Mouse (Mus musculus): ENCODE results near the gene Crabp2.
A peak's percentile ranks its signal among the peaks of the same experiment; 100 is the strongest.
"Not testable (repeated sequence)": the region's sequence is repeated elsewhere in the genome, so short reads cannot be mapped to it uniquely, and the experiment has no call there.

Crabp2 gene

GRCm38 (mm10) chr3:87948378-87949265, at the start of gene Crabp2:
Crabp2 (plus strand) TSS chr3:87948666.
- DNase-seq: peak; percentile 63

- DNase-seq: no peak
Measured at GRCm38 (mm10) chr3:87899266-87899665, 49.2 kb upstream of the Crabp2 start.

GRCm38 (mm10) chr3:87899776-87900175, 48.7 kb upstream of the Crabp2 start:
- DNase-seq: no peak

GRCm38 (mm10) chr3:87901036-87901624, 47.3 kb upstream of the Crabp2 start:
- no peak for DNase-seq

- DNase-seq: not testable (repeated sequence)
Measured at GRCm38 (mm10) chr3:87901959-87902358, 46.5 kb upstream of the Crabp2 start.

DNA sequence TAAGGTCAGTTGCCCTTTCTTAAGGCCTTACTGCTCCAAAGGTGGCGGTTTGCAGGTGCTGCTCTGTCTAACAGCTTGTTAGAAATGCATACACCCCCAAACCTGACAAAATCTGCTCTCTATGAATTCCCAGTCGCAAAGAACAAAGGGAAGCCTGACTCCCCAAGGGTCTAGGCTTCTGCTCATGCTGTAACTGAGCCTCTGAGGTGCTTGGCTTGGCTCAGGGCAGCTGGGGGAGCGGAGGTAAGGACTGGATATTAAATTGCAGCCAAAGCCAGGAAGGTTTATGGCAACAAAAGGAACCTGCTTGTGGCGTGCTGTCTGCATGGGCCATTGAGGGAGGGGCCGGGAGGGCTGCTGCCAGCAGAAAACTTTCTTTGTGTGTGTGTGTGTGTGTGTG, 44.6 kb upstream of the Crabp2 start:
- DNase-seq: no peak

- DNase-seq: peak; percentile 99
Measured at GRCm38 (mm10) chr3:87905880-87906485, 42.5 kb upstream of the Crabp2 start, which contains the start of gene Hdgf. Hdgf (plus strand) TSS chr3:87906321.

DNA sequence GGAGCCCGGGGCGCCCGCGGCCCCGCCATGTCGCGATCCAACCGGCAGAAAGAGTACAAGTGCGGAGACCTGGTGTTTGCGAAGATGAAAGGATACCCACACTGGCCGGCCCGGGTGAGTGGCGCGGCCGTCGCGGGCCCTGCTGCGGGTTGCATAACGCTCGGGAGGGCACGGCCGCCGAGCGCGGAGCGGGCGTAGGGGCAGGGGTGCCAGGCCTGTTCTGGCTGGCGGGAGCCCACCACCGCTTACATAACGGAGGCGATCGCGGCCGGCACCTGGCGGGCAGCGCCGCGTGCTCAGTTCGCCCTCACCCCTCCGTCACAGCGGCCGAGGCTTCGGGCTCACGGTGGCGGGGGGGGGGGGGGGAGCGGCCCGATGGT, 41.9 kb upstream of the Crabp2 start:
- no peak for DNase-seq

DNA sequence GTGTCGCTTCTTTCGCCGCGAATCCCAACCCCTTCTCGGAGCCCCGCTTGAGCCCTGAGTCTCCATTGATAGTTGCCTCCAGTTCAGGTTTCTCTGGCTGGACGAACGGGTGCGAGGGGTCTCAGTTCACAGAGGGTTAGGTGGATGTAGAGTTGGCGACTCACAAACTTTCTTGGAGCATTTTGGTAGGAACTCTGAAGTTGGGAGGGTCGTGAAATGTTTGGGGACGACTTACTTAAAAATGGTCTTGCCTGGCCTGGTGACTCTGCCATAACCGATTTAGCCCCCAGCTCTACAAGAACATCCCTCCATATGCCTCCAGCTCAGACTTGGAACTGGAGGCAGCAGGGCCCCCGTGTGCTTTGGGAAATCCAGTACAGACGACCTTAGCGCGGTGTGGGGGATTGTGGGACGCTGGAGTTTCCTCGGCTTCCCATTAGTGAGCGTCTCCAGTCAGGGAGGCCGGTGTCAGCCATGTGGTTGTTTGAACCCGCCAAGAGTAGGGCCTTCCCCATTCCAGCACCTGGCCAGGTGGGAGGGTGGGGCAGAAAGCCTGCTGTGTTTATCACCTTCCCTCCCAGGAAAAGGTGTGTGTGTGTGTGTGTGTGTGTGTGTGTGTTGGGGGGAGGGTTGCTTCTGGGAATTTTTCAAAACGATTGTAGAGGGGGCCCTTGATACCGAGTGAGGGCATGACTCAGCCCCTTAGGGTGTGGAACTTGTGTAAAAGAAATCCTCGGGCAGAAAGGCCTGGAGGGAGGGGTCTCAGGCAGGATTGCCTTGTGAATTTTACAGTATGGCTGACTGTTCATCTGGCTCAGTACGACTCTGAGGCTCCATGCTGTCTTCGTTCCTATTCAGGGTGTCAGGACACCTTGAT, 41.2 kb upstream of the Crabp2 start:
- DNase-seq: peak; percentile 34

DNA sequence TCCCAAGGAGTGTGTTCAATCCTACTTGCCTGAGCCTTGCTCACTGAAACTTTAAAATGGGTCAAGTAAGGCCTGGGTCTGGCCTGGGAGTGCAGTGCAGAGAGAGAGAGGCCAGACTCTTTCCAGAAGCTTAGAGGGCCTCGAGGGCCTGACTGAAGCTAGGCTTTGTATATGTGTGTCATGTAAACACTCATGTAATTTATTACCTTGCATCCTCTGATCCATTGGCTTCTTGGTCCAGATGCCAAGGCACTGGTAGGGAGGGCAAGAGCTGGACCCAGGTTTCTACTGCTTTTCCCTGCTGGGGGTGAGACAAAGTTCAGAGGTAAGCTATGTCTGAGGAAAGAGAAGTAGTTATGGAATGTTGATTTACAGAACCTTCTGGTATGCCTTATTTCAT, 40.6 kb upstream of the Crabp2 start:
- no peak for DNase-seq

DNA sequence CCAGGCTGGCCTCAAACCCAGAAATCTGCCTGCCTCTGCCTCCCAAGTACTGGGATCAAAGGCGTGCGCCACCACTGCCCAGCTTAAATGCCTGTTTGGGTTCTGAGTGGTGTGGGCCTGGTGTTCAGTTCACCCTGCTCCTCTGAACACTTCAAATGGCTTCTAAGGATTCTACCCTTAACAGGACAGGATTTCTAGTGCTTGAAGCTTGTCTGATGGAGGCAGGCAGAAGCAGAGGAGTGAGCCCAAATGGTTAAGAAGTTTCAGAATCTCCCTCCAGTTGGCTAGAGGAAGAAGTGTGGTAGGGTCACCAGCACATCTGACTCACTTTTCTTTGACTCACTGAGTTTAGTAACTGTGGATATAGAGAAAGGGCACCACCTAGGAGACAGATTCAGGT, 39.1 kb upstream of the Crabp2 start:
- DNase-seq: no peak

GRCm38 (mm10) chr3:87909874-87910273, 38.6 kb upstream of the Crabp2 start:
- no peak for DNase-seq

DNA sequence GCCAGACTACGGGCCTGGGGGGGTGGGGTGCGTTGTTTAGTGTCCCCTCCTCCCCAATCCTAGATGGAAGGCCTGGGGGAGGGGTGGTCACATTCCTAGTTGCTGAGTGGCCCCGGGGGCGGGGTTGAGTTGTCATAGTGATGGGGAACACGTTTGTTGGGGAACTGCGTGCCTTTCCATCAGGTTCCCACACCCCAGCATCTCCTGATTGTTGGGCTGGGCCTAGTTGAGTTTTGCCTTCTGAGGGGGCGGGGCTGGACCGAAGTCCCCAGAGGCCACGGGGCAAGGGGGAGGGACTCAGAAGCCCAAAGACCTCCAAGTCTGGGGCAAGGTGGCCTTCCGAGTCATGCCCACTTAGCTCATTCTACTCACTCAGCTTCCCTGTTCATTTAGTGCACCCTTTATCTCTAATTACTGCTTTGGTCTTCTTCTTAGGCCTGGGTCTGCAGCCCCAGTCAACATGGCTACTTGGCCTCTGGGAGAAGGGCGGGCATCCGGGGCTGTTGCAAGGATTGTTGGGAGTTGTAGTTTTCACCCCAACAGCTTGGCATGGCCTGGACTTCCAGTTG, 37.8 kb upstream of the Crabp2 start:
- DNase-seq: peak; percentile 85

GRCm38 (mm10) chr3:87913491-87913890, 35.0 kb upstream of the Crabp2 start:
- DNase-seq: no peak

DNA sequence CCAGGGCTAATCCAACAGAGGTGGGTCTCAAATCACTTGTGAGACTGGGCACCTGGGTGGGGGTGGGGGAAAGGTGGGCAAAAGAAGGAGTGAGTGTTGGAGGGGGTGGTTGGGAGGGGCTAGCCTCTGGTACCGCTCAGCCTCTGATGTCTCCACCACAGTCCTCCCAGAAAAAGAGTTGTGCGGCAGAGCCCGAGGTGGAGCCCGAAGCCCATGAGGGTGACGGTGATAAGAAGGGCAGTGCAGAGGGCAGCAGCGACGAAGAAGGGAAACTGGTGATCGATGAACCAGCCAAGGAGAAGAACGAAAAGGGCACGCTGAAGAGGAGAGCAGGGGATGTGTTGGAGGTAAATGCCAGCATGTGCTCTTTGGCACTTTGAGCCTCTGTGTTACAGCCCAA, 34.6 kb upstream of the Crabp2 start:
- DNase-seq: no peak

DNA sequence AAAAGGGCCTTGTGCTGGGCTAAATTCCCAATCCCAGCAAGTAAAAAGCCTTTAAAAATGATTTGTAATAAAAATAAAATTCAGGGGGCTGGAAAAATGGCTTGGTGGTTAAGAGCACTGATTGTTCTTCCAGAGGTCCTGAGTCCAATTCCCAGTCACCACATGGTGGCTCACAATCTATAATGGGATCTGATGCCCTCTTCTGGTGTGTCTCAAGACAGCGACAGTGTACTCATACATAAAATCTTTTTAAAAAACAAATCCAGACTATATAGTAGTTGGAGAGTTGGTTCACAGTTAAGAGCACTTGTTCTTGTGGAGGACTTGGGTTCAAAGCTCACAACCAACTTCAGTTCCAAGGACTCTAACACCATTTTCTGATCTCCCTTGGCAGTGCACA, 31.5 kb upstream of the Crabp2 start:
- no peak for DNase-seq

DNA sequence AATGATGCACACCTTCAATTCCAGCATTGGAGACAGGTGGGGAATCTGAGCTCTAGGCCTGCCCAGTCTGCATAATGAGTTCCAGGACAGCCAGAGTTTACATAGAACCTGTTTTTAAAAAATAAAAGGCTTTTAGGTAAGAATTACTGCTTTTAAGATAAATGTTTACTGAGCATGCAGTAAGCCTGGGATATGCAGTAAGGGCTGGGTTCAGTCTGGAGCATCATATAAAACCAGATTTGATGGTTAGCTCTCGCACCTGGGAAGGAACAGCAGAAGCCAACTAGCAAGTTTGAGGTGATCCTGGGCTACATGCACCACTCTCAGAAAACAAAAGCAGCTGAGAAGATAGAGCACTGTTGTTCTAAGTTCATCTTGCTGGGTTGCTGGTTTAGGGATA, 29.9 kb upstream of the Crabp2 start:
- DNase-seq: no peak

- peak; percentile 96 for DNase-seq
Measured at GRCm38 (mm10) chr3:87919336-87920108, 28.9 kb upstream of the Crabp2 start, which contains the start of gene Mrpl24. Mrpl24 (plus strand) TSS chr3:87919506.

- no peak for DNase-seq
Measured at GRCm38 (mm10) chr3:87920270-87920943, 28.1 kb upstream of the Crabp2 start.

DNA sequence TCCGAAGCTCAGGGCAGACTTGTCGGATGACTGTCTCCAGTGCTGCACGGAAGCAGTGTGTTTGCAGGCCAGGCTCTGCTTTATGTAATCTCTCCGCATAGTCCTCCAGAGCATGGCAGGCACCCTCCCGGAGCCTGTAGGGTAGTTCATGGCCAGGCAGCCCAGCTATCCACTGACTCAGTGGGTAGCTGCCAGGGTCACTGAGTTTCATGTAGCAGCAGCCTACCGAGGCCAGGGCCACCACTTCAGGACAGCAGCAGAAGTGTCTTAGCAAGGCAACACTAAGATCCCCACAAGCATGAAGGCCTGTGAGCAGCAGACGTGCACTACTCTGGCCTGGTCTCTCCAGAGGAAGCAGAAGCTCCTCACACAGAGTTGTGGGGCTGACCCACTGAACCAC, 23.5 kb upstream of the Crabp2 start:
- DNase-seq: no peak

- DNase-seq: no peak
Measured at GRCm38 (mm10) chr3:87927452-87927851, 21.0 kb upstream of the Crabp2 start.
